Mouse (Mus musculus) spleen, embryonic (tissue): Measurements from ENCODE around the gene Gp1ba.

Source experiments
- CTCF ChIA-PET: fragments of 350-600 bp; sonication (Branson Sonifier 250); formaldehyde crosslinking; loops from one replicate; lab custom pipeline; 2022; lab: Charles Lee

The Gp1ba gene

GRCm38 (mm10) chr11:70652029-70652883 lies 13.3 kb downstream of the Gp1ba start:
- CTCF ChIA-PET = interaction anchor here (0.8 kb wide), 1 partner anchor 48 kb away, joined by 3 read pairs; the partner anchor contains the start of genes Inca1 and Kif1c

DNA sequence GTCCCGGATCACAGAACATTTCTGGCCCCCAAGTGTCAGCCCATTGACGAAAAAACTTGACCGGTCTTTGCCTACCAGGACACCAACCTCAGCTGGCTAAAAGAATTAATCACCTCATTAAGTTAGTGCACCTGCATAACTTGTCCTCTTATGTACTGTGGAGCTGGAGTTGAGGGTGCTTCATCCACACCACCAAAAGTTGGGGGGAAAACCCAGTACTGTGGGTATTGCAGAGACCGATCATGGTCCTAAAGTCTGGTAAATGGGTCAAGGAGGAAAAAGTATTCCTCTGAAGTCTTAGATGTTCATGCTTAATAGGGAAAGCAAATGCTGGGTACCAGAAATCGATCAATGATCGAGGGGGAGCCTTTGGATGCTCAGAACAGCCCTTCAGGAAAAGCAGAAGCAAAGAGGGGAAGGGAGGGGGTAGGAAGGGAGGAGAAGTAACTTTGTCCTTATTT lies 14.0 kb downstream of the Gp1ba start:
- CTCF ChIA-PET = interaction anchor here (0.8 kb wide), 1 partner anchor 47 kb away, joined by 3 read pairs; the partner anchor contains the start of genes Inca1 and Kif1c

GRCm38 (mm10) chr11:70653345-70654197 lies 14.6 kb downstream of the Gp1ba start:
- CTCF ChIA-PET = interaction anchor here (0.7 to 1.0 kb wide), 2 partner anchors 127 to 161 kb away, joined by 3 read pairs; no protein-coding TSS in a partner anchor

DNA sequence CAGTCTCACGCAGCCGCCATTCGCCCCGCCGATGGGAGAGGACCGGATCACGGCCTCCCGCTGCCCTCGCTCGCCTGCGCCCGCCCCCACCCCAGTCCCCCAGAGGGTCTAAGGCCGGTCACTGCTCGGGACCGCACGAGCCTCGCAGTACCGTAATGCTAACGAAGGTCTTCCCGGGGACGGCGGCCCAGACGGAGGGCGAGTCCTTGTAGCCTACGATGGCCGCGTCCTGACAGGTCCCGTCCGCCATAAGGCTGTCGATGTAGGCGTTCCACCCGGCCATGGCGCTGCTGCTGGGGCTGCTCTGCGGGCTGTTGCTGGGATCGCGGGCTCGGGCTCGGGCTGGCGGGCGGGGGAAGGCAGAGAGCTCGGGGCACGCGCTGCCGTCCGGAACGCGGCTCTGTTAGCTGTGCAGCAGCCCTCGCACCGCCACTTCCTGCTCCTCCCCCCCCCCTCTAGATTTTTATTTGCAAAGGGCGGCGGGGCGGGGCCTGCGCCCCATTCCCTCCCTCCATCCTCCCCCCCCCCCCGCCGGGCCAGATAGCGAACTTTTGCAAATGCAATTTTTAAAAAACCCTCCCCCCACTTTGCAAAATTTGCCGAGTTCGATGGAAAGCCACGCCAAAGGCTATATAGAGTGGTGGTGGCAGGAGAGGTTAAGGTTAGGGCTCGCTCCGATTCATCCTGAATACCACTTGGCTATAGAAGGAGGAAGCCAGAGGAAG lies 15.4 kb downstream of the Gp1ba start, which contains the start of gene Pfn1:
Gene Pfn1, minus strand, starts transcription at position 447 of the 725 bp plus-strand sequence.
- CTCF ChIA-PET = interaction anchor here (0.7 to 1.0 kb wide), 2 partner anchors 126 to 161 kb away, joined by 3 read pairs; no protein-coding TSS in a partner anchor

DNA sequence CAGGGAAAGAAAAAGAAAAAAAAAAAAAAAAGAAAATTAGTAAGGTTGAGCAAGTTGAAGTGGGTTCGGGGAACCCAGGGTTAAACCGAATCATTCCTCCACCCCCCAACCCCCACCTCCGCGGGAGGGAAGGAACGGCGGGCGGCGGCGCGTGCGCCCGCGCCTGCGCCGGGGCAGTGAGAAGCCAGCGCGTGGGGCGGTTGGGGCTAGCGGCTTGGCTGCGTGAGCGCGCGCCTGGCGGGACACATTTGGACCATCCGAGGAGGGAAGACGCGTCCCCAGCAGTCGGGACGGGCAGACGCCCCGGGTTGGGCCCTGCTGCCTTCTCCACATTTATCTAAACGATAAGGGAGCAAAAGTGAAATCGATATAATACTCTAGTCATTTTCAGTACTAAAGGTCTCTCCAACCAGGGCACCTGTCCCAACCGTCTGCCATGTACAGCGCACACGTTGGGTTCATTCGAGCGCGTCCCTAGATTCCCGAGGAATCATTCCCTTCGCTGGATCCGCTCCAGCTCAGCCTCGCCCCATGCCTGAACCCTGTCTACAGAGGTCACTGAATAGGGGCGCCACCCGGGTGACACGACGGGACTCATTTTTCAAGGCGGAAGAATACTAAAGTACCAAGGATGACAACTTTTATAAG lies 16.1 kb downstream of the Gp1ba start:
- CTCF ChIA-PET = interaction anchor here (1.0 kb wide), 2 partner anchors 13 to 15 kb away, joined by 3 read pairs; no protein-coding TSS in a partner anchor

- CTCF ChIA-PET = interaction anchor here (1.0 kb wide), 2 partner anchors 12 to 14 kb away, joined by 3 read pairs; no protein-coding TSS in a partner anchor
Observed at GRCm38 (mm10) chr11:70655571-70656455, 16.9 kb downstream of the Gp1ba start.

DNA sequence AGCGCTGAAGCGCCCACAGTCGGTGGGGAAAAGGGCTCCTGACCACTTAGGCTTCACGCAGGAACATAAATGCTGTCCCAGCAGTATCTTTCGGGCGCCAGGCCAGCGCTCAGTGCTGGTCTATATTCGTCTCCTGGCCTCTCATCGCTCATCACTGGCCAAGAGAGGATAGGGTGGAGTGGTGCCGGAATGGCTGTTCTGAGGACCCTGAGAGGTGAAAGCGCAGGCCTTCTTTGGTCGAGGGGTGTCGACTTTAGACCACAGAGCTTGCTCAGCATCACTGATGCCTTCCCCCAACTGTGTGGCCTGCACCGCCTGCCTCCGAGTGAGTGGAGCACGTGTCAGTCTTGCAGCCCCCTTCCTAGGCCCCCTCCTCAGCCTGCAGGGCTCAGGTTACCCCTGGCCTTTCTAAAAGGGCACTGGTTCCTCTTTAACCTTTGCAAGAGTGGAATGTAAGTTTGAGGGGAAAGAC lies 17.6 kb downstream of the Gp1ba start:
- CTCF ChIA-PET = no interaction called here

DNA sequence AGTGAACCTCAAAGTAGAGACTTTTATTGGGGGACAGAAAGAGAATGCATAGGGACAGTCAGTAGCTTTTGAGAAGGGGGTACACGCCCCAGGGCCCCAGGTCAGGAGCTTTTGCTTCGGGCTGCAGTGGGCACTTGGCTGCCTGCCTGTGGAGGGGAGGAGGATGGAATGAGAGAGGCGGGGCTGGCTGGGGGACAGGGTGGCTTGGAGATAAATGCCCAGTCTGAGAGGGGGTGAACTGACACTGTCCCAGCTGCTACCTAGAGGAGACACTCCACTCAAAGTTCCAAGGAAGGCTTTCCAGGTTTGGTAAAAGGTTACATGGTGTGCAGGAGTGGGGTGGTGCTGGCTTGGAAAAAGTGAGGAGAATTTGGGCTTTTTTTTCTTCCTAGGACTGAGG lies 18.0 kb downstream of the Gp1ba start, which contains the start of gene Eno3:
Gene Eno3, plus strand, starts transcription at position 239 of the 400 bp plus-strand sequence.
- CTCF ChIA-PET = no interaction called here

DNA sequence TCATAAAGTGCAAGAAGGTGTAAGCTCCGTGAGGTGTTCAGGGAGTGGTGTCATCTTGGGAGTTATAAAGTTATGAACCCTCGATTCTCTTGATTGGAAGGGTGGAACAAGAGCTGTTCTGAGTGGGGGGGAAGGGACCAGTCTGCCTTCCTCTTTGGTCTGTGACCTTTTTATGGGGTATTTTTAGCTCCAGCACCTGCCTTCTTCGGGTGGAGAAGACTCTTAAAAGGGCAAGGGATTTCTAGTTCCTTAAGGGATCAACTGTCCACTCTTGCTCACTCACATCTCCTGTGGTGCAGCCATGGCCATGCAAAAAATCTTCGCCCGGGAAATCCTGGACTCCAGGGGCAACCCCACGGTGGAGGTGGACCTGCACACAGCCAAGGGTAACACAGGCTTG lies 18.7 kb downstream of the Gp1ba start:
- CTCF ChIA-PET = no interaction called here

- CTCF ChIA-PET = no interaction called here
Observed at GRCm38 (mm10) chr11:70657991-70658390, 19.1 kb downstream of the Gp1ba start.

- CTCF ChIA-PET = no interaction called here
Observed at GRCm38 (mm10) chr11:70658521-70658920, 19.6 kb downstream of the Gp1ba start.

GRCm38 (mm10) chr11:70658942-70659341 lies 20.0 kb downstream of the Gp1ba start:
- CTCF ChIA-PET = no interaction called here

DNA sequence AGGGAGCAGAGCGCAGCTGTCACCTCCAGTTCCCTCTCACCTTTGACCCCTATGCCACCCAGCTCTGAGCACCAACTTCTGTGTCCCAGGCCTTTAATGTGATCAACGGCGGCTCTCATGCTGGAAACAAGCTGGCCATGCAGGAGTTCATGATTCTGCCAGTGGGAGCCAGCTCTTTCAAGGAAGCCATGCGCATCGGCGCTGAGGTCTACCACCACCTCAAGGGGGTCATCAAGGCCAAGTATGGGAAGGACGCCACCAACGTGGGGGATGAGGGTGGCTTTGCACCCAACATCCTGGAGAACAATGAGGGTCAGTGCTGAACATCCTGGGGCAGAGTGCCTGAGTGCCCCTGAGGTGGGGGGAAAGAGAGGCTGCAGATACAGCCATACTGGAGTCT lies 21.6 kb downstream of the Gp1ba start:
- CTCF ChIA-PET = no interaction called here

DNA sequence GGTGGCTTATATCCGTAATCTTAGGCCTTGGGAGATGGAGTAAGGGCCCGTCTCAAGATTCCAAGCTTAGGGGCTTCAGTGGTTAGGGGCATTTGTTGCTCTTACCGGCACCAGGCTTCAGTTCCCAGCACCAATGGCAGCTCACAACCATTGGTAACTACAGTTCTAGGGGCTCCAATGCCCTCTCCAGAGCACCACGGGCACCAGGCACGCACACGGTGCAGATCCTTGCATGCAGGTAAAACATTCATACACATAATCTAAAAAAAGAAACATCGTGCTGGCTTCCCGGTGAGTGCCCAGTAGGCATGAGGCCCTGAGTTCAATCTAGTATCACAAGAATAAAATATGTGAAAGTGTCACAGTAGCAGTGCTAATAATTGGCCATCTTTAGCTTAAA lies 24.2 kb downstream of the Gp1ba start:
- CTCF ChIA-PET = interaction anchor here (0.6 kb wide), 1 partner anchor 1244 kb away, joined by 4 read pairs; no protein-coding TSS in a partner anchor

DNA sequence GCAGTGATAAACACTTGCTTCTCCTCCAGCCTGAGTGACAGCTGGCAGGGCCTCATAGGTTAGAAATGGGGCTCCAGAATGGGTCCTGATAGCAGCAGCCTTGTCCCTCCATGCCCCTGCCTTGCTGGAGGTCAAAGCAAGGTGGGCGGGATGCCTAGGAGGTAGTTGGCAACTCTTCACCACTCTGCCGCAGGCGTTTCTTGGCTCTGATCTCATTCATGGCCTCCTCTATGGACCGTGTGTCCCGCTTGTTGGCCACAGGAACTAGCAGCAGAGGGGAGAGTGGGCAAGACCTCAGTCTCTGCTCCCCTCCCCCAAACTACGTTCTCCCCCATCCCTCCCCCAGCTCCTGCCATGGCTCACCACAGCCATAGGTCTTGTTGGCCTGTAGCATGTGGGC lies 25.0 kb downstream of the Gp1ba start:
- CTCF ChIA-PET = interaction anchor here (0.7 kb wide), 1 partner anchor 13 kb away, joined by 3 read pairs; no protein-coding TSS in a partner anchor

GRCm38 (mm10) chr11:70664741-70665140 lies 25.8 kb downstream of the Gp1ba start:
- CTCF ChIA-PET = interaction anchor here (0.7 kb wide), 1 partner anchor 12 kb away, joined by 3 read pairs; no protein-coding TSS in a partner anchor

- CTCF ChIA-PET = interaction anchor here (0.9 kb wide), 1 partner anchor 33 kb away, joined by 3 read pairs; the partner anchor contains the start of gene Inca1
Observed at GRCm38 (mm10) chr11:70666687-70667086, 27.8 kb downstream of the Gp1ba start.

GRCm38 (mm10) chr11:70667271-70668150 lies 28.6 kb downstream of the Gp1ba start:
- CTCF ChIA-PET = interaction anchor here (0.9 to 1.2 kb wide), 2 partner anchors 12 to 32 kb away, joined by 3 read pairs; partner anchors contain the start of gene Inca1
